Mouse (Mus musculus) ES-CJ7 (cell line): ENCODE data around the gene Btbd17.

ENCODE experiments used
- DNase-seq: peaks from one replicate; pipeline ENCODE4 v3.0.0; 2011; ENCODE audit warnings: low read depth, low spot score

Gene Btbd17

GRCm38 (mm10) chr11:114803990-114804389 lies 8.2 kb upstream of the Btbd17 start:
- DNase-seq = no peak

- no peak for DNase-seq
Observed at GRCm38 (mm10) chr11:114802540-114803267, 7.0 kb upstream of the Btbd17 start.

GRCm38 (mm10) chr11:114801906-114802305 lies 6.2 kb upstream of the Btbd17 start:
- DNase-seq = no peak

- DNase-seq = no peak
Observed at GRCm38 (mm10) chr11:114798624-114799023, 2.9 kb upstream of the Btbd17 start, which contains the start of gene Gpr142. Gene Gpr142 (plus strand): TSS chr11:114798924.

GRCm38 (mm10) chr11:114797981-114798380 lies 2.2 kb upstream of the Btbd17 start:
- DNase-seq = no peak

- DNase-seq = no peak
Observed at GRCm38 (mm10) chr11:114797176-114797575, 1.4 kb upstream of the Btbd17 start.

- DNase-seq = peak; percentile 52
Observed at GRCm38 (mm10) chr11:114795231-114795746, 456 bp downstream of the Btbd17 start.

GRCm38 (mm10) chr11:114794691-114795090 lies 1.1 kb downstream of the Btbd17 start:
- DNase-seq = no peak

- DNase-seq = no peak
Observed at GRCm38 (mm10) chr11:114793868-114794545, 1.7 kb downstream of the Btbd17 start.

- DNase-seq = no peak
Observed at GRCm38 (mm10) chr11:114792931-114793494, 2.7 kb downstream of the Btbd17 start.

GRCm38 (mm10) chr11:114791891-114792411 lies 3.8 kb downstream of the Btbd17 start:
- peak; percentile 40 for DNase-seq

GRCm38 (mm10) chr11:114791351-114791889 lies 4.3 kb downstream of the Btbd17 start:
- peak; percentile 74 for DNase-seq

GRCm38 (mm10) chr11:114790841-114791240 lies 4.9 kb downstream of the Btbd17 start:
- peak; percentile 34 for DNase-seq

GRCm38 (mm10) chr11:114790171-114790570 lies 5.6 kb downstream of the Btbd17 start:
- no peak for DNase-seq

GRCm38 (mm10) chr11:114789716-114790115 lies 6.0 kb downstream of the Btbd17 start:
- peak; percentile 80 for DNase-seq

- DNase-seq = peak; percentile 73
Observed at GRCm38 (mm10) chr11:114789061-114789714, 6.6 kb downstream of the Btbd17 start.

- DNase-seq = no peak
Observed at GRCm38 (mm10) chr11:114787611-114788010, 8.1 kb downstream of the Btbd17 start.

GRCm38 (mm10) chr11:114786326-114786725 lies 9.4 kb downstream of the Btbd17 start:
- peak; percentile 53 for DNase-seq

GRCm38 (mm10) chr11:114785892-114786291 lies 9.9 kb downstream of the Btbd17 start:
- peak; percentile 63 for DNase-seq

- DNase-seq = no peak
Observed at GRCm38 (mm10) chr11:114780076-114780475, 15.7 kb downstream of the Btbd17 start.

- DNase-seq = no peak
Observed at GRCm38 (mm10) chr11:114771896-114772295, 23.8 kb downstream of the Btbd17 start.
